Mouse (Mus musculus) kidney, postnatal 36 days (tissue): Measurements from ENCODE around the gene Polr3b.

Experiments
- DNase-seq, 2 experiments: peaks; one replicate each; pipeline ENCODE4 v3.0.0; 2021 to 2022; ENCODE audit warnings: mixed read lengths in 2 of 2

Gene Polr3b

GRCm38 (mm10) chr10:84711940-84712339 lies 89.8 kb downstream of the Polr3b start:
- no peak for DNase-seq

- peak; percentile 46 to 81 for DNase-seq
These were observed 90.4 kb downstream of the Polr3b start for GRCm38 (mm10) chr10:84712532-84712931.

GRCm38 (mm10) chr10:84713043-84713442 lies 91.0 kb downstream of the Polr3b start:
- DNase-seq, result no peak

GRCm38 (mm10) chr10:84715639-84716038 lies 93.5 kb downstream of the Polr3b start:
- DNase-seq, result peak; percentile 29 to 39

GRCm38 (mm10) chr10:84716581-84716980 lies 94.5 kb downstream of the Polr3b start:
- no peak for DNase-seq

GRCm38 (mm10) chr10:84722711-84723110 lies 100.6 kb downstream of the Polr3b start:
- no peak for DNase-seq

GRCm38 (mm10) chr10:84727005-84727404 lies 104.9 kb downstream of the Polr3b start:
- no peak for DNase-seq

GRCm38 (mm10) chr10:84727760-84728159 lies 105.7 kb downstream of the Polr3b start:
- no peak for DNase-seq

- no peak for DNase-seq
These were observed 108.0 kb downstream of the Polr3b start for GRCm38 (mm10) chr10:84730078-84730477.

GRCm38 (mm10) chr10:84730956-84731355 lies 108.9 kb downstream of the Polr3b start:
- DNase-seq, result no peak

- DNase-seq, result no peak
These were observed 111.4 kb downstream of the Polr3b start for GRCm38 (mm10) chr10:84733511-84733910.

- peak in 1 of 2 experiments; percentile 45 for DNase-seq
These were observed 133.0 kb downstream of the Polr3b start for GRCm38 (mm10) chr10:84754851-84755785.

- DNase-seq, result no peak
These were observed 133.7 kb downstream of the Polr3b start, which contains the start of gene Rfx4 for GRCm38 (mm10) chr10:84755786-84756203. Gene Rfx4 (plus strand): TSS chr10:84756062.

GRCm38 (mm10) chr10:84756435-84757095 lies 134.5 kb downstream of the Polr3b start:
- peak in 1 of 2 experiments; percentile 18 for DNase-seq

- DNase-seq, result peak; percentile 54 to 59
These were observed 135.5 kb downstream of the Polr3b start for GRCm38 (mm10) chr10:84757426-84758199.

GRCm38 (mm10) chr10:84758200-84758468 lies 136.0 kb downstream of the Polr3b start:
- no peak for DNase-seq

- peak; percentile 16 to 47 for DNase-seq
These were observed 136.7 kb downstream of the Polr3b start for GRCm38 (mm10) chr10:84758483-84759431.

GRCm38 (mm10) chr10:84759511-84760117 lies 137.5 kb downstream of the Polr3b start:
- no peak for DNase-seq

GRCm38 (mm10) chr10:84760118-84761111 lies 138.3 kb downstream of the Polr3b start:
- no peak for DNase-seq

GRCm38 (mm10) chr10:84768766-84769165 lies 146.7 kb downstream of the Polr3b start:
- DNase-seq, result no peak
